Mouse (Mus musculus): ENCODE data around the gene Ankrd65.

DNA sequence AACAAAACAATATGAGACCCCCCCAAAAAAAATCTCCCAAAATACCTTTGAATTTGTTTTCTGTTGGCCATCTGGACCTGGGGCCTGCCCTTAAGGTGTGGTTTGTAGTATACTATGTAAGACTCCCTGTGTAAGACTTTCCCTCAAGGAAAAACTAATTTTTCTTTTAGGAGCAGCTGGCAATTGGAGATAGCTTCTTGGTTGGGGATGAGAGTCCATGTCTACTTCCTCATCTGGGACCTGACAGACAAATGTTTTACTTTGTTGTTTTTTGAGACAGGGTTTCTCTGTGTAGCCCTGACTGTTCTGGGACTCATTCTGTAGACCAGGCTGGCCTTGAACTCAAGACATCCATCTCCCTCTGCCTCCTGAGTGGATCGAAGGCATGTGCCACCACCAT is 11.8 kb downstream of the Ankrd65 start:
- TF ChIP-seq POLR2A (IDR thresholded peaks at IDR 0.05; ENCODE audit: borderline replicate concordance, extremely low read depth, insufficient read depth, insufficient read length, poor library complexity, severe bottlenecking), result no peak
- TF ChIP-seq CTCF (IDR thresholded peaks at IDR 0.05; ENCODE audit: borderline replicate concordance, extremely low read depth, insufficient read depth, insufficient read length), result no peak
